Mouse (Mus musculus): ENCODE measurements around the gene Myo16. TPM values are rescaled to one million over a fixed set of nuclear protein-coding genes. Genes with fewer than 3 reads are reported as not detected.

Myo16 gene
- total RNA-seq, 2 experiments from 2014 or later: 30.5 to 38.7 TPM

DNA sequence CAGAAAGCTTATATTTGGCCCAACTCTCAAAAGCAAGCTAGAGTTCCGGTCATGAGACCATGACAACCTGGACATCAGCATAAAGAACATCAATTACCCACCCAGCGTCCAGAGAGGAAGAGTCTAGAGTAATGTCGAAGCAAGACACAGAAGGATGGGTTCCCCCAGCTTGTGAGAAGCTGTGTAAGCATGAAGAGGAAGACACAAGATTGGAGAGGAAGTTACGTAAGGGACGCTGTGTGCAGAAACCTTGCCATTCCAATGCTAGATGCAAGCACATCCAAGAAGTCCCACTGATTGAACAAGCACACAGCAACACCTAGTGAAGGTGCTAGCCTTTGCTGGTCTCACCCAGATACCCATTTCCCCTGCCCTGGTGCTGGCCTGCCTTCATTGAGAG is 492.0 kb downstream of the Myo16 start:
- no peak for DNase-seq (ENCODE audit: extremely low spot score in 1 of 2, low spot score in 2 of 2)
- no peak overlapping the region for H3K4me3 ChIP-seq
- intact Hi-C loops (cut with DNase I): no loop called here
- TF ChIP-seq CTCF (IDR thresholded peaks at IDR 0.05): no peak
- no peak overlapping the region for H3K27ac ChIP-seq

DNA sequence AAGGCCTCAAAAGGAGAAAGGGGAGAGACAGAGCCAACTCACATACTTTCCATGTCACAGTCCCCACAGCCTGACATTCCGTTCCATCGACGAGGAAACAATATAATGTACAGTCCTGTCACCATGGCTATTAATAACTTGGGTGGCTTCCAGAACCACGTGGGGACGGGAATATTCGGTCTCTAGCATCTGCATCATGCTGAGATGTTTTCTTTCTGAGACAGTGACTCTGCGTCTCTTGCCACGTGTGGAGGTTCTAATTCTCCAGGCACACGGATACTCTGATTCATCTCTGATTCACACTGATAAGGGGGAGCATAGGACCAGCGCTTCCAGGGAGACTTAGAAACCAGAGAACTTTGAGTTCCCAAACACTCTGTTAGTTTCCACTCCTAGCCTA is 492.8 kb downstream of the Myo16 start:
- no peak for DNase-seq (ENCODE audit: extremely low spot score in 1 of 2, low spot score in 2 of 2)
- Histone ChIP-seq H3K27ac (no peak overlapping the region), H3K4me3 (no peak overlapping the region)
- TF ChIP-seq CTCF (IDR thresholded peaks at IDR 0.05): no peak
- intact Hi-C loops (cut with DNase I): no loop called here

DNA sequence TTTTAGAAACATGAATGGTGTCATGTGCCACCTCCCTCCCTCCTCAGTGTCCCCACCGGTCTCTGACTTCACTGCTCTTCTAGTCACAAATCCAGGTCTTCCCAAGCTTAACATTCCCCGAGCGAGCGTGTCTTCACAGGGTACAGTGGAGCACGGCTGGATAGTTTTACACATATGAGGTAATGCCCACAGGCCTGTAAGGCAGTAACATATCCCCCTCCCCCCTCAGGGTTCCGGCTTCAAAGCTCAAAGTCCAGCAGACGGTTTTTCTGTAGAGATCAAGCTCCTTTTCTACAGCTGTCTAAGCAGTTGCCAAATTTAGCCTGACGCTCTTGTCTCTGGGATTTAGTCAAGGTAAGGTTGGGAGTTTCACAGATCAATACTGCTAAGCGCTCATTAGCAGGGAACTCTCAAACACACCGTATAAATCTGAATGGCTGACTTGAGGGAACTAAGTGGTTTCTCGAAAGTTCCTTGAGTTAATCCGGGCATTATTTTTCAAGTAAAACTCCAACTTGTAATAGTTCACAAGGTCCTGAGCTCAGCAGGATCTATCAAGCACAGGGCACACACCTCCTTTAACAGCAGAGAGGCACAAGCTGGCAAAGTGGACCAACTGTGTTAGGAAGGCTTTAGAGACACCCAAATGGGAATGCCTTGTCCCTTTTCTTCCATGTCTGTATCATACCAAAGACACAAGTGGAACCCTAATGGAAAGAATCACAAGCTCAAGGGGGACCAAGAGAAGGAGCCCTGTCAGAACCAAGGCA is 498.0 kb downstream of the Myo16 start:
- intact Hi-C loops (cut with DNase I): no loop called here
- DNase-seq (ENCODE audit: extremely low spot score in 1 of 2, low spot score in 2 of 2): no peak
- H3K27ac ChIP-seq: no peak overlapping the region

GRCm38 (mm10) chr8:10653282-10653681 is 499.6 kb downstream of the Myo16 start:
- intact Hi-C loops (cut with DNase I): no loop called here
- Histone ChIP-seq H3K4me3 (no peak overlapping the region), H3K27ac (no peak overlapping the region)
- no peak for DNase-seq (ENCODE audit: extremely low spot score in 1 of 2, low spot score in 2 of 2)
- no peak for TF ChIP-seq CTCF (IDR thresholded peaks at IDR 0.05)

More for the DNA sequence above, 498.0 kb downstream of the Myo16 start:
- no peak for TF ChIP-seq CTCF (IDR thresholded peaks at IDR 0.05)
- no peak overlapping the region for H3K4me3 ChIP-seq

DNA sequence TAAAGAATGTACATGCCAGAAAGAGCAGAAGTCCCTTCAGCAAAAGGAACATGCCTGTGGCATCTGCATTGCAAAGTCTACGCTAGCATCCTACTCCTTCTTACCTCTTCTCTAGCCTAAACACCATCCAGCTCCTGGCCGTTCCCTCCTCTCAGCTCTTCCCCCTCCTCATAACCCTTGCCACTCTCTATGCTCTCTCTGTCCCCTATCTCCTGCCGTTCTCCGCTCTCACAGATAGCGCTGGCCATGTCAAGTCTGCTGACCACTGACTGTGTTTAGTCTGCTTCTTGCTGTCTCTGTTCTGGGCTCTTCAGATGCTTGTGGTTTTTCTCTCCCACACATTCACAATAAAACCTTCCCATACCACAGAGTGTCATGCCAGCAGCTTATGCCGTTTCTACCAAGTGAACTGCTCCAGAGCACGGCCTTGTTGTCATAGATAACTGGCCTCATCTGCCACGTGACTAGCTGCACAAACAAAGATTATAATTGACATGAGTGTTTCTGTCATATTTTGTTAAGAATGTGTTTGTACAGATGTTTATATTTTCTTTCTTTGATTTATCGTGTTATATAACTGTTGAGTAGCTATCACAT is 501.3 kb downstream of the Myo16 start:
- DNase-seq (ENCODE audit: extremely low spot score in 1 of 2, low spot score in 2 of 2): no peak
- H3K4me3 ChIP-seq: no peak overlapping the region
- no peak for TF ChIP-seq CTCF (IDR thresholded peaks at IDR 0.05)
- no peak overlapping the region for H3K27ac ChIP-seq
- intact Hi-C loops (cut with DNase I): no loop called here

DNA sequence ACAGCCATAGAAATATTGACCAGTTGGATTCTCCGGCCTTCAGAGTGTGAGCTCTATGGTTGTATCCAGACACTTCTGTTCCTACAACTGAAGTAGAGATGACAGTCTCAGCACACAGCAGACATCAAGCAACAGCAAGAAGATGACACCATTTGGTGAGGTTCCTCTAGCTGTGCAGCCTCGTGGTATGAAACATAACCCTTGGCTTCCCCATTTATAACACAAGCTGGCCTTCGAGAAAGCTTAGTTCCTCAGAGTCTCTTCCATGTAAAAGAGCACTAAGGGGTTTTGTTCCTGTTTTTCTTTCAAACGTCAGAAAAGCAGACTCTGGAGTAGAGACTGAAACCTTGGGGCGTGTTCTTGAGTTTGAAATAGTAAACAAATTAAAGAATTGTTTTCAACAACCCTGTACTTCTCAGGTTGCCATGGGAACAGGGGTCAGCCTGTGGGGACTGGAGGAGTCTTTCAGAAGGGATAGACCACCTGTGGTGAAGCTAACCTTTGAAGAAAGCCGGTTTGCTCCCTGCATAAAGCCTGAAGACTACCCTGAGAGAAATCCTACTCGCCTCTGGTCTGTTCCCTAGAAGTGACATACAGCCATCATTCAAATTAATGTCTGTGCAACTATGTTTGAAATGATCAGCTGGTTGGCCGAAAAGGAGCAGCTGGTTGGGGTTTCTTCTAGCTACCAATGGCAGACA is 510.2 kb downstream of the Myo16 start:
- Histone ChIP-seq H3K27ac (no peak overlapping the region), H3K4me3 (no peak overlapping the region)
- TF ChIP-seq CTCF (IDR thresholded peaks at IDR 0.05): no peak
- no peak for DNase-seq (ENCODE audit: extremely low spot score in 1 of 2, low spot score in 2 of 2)
- intact Hi-C loops (cut with DNase I): no loop called here

GRCm38 (mm10) chr8:10664861-10665543 is 511.3 kb downstream of the Myo16 start:
- no peak for DNase-seq (ENCODE audit: extremely low spot score in 1 of 2, low spot score in 2 of 2)
- Histone ChIP-seq H3K4me3 (no peak overlapping the region), H3K27ac (no peak overlapping the region)
- intact Hi-C loops (cut with DNase I): no loop called here
- TF ChIP-seq CTCF (IDR thresholded peaks at IDR 0.05): no peak

DNA sequence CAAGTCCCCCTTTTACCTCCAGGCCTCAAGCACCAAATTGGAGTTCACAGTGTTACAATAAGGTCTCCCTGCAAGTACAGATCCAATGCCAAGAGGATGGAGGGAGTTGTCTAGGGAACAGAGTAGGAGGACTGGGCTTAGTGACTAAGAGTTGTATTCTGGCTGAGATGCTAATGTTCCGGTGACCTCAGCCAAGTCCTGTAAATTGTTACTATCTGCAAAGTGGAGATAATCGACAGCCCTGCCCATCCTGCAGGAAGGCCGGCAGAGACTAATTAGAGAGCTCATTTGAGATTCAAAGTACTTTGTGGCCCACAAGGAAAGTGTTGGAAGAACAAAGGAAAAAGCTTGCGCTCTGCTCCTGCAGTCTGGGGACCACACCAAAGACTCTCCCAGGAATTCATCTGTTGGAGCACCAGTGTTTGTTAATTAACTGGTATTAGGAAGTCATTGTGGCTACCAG is 512.1 kb downstream of the Myo16 start:
- intact Hi-C loops (cut with DNase I): no loop called here
- no peak for TF ChIP-seq CTCF (IDR thresholded peaks at IDR 0.05)
- Histone ChIP-seq H3K27ac (no peak overlapping the region), H3K4me3 (no peak overlapping the region)
- DNase-seq (ENCODE audit: extremely low spot score in 1 of 2, low spot score in 2 of 2): no peak

DNA sequence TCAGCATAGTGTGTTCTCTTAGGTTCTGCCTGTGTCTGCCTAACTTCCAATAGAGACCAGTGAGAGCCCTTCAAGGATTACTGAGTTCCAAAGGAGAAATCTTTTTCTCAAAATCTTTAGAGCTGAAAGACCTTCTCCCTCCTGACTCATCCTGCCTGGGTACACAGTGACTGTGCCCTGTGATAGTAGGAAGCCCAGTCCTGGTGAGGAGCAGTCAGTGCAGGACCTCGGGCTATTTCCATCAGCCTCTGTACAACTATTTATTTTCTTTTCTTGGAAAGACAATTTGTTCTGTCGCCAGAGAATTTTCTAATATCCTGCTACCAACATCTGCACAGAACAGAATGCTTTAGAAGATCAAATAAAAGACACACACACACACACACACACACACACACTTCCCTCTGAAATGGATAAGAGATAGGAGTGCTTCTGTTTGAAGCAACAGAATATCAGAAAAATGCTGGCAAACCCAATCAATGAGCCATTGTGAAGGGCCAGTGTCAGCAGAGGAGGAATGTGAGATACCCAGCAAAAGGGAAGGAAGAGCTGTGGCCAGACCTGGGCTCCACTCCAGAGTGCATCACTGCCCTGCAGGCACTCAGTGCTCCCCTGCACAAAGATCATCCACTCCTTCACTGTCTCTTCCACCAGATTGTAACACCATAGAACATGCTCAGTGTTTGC is 518.3 kb downstream of the Myo16 start:
- intact Hi-C loops (cut with DNase I): no loop called here
- TF ChIP-seq CTCF (IDR thresholded peaks at IDR 0.05): no peak
- Histone ChIP-seq H3K27ac (no peak overlapping the region), H3K4me3 (no peak overlapping the region)
- DNase-seq (ENCODE audit: extremely low spot score in 1 of 2, low spot score in 2 of 2): no peak

DNA sequence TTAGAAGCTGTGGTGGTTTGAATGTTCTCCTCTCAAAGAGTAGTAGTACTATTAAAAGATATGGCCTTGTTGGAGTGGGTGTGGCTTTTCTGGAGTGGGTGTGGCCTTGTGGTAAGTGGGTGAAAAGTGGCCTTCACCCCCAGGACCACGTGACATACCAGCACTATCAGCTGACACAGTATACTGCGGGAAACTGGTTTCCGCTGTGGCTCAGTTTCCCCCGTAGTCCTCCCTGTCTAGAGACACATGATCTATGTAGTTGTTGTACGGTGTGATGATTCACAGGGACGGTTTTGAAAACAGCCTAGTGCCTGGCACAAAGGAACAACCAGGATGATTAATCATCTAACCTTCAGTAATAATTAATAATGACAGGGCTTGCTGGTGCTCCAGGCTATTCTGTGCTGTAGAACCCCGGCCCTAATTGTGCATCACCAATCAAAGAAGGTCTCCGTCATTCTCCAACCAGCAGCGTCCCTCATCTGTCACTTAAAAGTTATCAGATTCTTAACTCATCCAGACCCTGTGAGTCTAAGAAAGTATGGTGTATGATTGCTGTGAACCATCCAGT is 524.2 kb downstream of the Myo16 start:
- H3K4me3 ChIP-seq: no peak overlapping the region
- DNase-seq (ENCODE audit: extremely low spot score in 1 of 2, low spot score in 2 of 2): no peak
- TF ChIP-seq CTCF (IDR thresholded peaks at IDR 0.05): no peak
- intact Hi-C loops (cut with DNase I): no loop called here
- H3K27ac ChIP-seq: no peak overlapping the region

DNA sequence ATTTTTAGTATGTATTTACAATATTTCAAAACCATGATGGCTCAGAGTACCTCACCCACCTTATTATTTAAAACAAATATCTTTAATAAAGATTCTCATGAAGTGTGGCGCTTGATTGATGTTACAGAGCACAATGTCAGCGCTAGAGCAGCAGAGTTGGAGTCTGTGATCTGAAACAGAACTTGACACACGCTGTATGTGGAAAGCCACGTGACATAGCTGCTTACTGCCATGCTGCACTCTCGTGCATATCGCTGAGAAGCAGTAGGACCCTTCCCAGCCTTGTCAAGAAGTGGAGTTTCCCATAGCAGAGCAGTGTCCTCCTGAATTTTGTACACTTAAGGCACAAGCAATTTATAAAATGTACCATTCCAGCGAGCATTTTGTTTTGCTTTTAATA is 528.2 kb downstream of the Myo16 start:
- no peak for TF ChIP-seq CTCF (IDR thresholded peaks at IDR 0.05)
- no peak for DNase-seq (ENCODE audit: extremely low spot score in 1 of 2, low spot score in 2 of 2)
- no peak overlapping the region for H3K27ac ChIP-seq
- intact Hi-C loops (cut with DNase I): no loop called here
- H3K4me3 ChIP-seq: no peak overlapping the region

All from left cerebral cortex, adult 2 months (tissue).